Mouse (Mus musculus) intestine, postnatal 0 days (tissue): ENCODE results near the gene Ppip5k1. TPM values are rescaled to one million over a fixed set of nuclear protein-coding genes. Genes with fewer than 3 reads are reported as not detected.

Experiments used
- ATAC-seq: fragments of 200-750 bp; cut with Nextera tagmentation; 2 replicates; pipeline ENCODE4 v1.8.0; 2017; ENCODE audit warnings: mild to moderate bottlenecking, moderate TSS enrichment, moderate library complexity
- H3K27ac ChIP-seq: fragments of 300-500 bp; sonication (generic); 2 replicates; pipeline ENCODE4 v1.5.1; 2014; ENCODE audit warnings: mild to moderate bottlenecking, low read depth, low read length, moderate library complexity
- H3K27me3 ChIP-seq: fragments of 300-500 bp; sonication (generic); replicated peaks from 2 replicates; pipeline ENCODE4 v1.6.1; 2014; ENCODE audit warnings: low read length, mixed read lengths; ENCODE audit not compliant: control insufficient read depth, insufficient read depth
- H3K36me3 ChIP-seq: fragments of 300-500 bp; sonication (generic); 2 replicates; pipeline ENCODE4 v1.6.1; 2014; ENCODE audit warnings: mild to moderate bottlenecking, moderate library complexity; ENCODE audit not compliant: control insufficient read depth, insufficient read depth
- H3K4me1 ChIP-seq: fragments of 300-500 bp; sonication (generic); replicated peaks from 2 replicates; pipeline ENCODE4 v1.6.1; 2014; ENCODE audit warnings: antibody characterized with exemption, low read length, mixed read lengths; ENCODE audit not compliant: control insufficient read depth, insufficient read depth
- H3K4me2 ChIP-seq: fragments of 300-500 bp; sonication (generic); replicated peaks from 2 replicates; pipeline ENCODE4 v1.6.1; 2014; ENCODE audit warnings: low read depth, mild to moderate bottlenecking, moderate library complexity
- H3K4me3 ChIP-seq: fragments of 300-500 bp; sonication (generic); 2 replicates; pipeline ENCODE4 v1.5.1; 2014; ENCODE audit warnings: low read depth, low read length
- H3K9ac ChIP-seq: fragments of 300-500 bp; sonication (generic); 2 replicates; pipeline ENCODE4 v1.6.1; 2014; ENCODE audit warnings: mild to moderate bottlenecking, low read depth, low read length
- H3K9me3 ChIP-seq: fragments of 300-500 bp; sonication (generic); 2 replicates; pipeline ENCODE4 v1.6.1; 2016; ENCODE audit warnings: mixed run types; ENCODE audit not compliant: control insufficient read depth
- CTCF ChIP-seq: sonication (generic); IDR thresholded peaks from 2 replicates; pipeline ENCODE4 v1.5.1; 2016; ENCODE audit warnings: low read depth, mild to moderate bottlenecking, control low read depth, antibody characterized with exemption, moderate library complexity
- whole genome bisulfite sequencing: fragments of 180-500 bp; shearing (Covaris S2); extraction: QIAGEN DNeasy Blood & Tissue Kit; methylation state at CpG from one replicate; pipeline ENCODE4 v1.1.7; 2014; 5-methylcytosine and 5-hydroxymethylcytosine counted together
- polyA plus RNA-seq: library from polyadenylated mRNA; unstranded; fragments of >200 nt; fragmentation: Nextera tagmentation; extraction: Ambion mirVana; gene quantifications from 2 replicates; pipeline ENCODE4 v1.2.1, GENCODE M21; 2015

Ppip5k1 gene
- polyA plus RNA-seq, 1 experiment from 2014 or later = 19.2 TPM

DNA sequence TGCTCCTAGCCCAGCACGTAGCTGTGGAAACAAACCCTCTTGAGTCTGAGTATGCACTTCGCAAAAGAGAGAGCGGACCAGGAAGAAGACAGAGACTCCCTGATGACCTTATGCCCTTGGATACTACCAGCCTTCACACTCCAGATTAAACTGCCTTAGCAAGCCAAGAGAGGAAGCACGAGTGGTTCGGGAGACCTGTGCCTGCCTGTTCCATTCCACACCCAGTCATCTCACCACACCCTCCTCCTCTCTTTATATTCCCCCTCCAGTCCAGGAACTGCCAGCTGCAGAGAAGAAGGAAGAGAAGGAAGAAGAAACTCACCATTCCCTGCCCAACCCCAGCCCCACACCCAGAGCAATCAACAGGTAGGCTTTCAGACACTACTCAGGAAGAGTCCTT is 2.3 kb upstream of the Ppip5k1 start, which contains the start of gene Ckmt1:
TSS of gene Ckmt1 (plus strand) at position 221 of the 400 bp plus-strand sequence.
- no peaks in the 10 kb centered on the region for H3K27me3 ChIP-seq
- H3K27ac ChIP-seq = peak within 1 kb of the TSS; percentile 93
- 19% methylated on average over 5 of the region's 5 CpGs for WGBS
- peak within 1 kb of the TSS; percentile 50 for H3K9ac ChIP-seq
- peak within 1 kb of the TSS; percentile 80 for H3K4me2 ChIP-seq
- peaks cover 5% of the 10 kb centered on the region; the same call in 1 of the 2 replicates for H3K4me1 ChIP-seq
- no peak for TF ChIP-seq CTCF
- peaks cover 6% of the 10 kb centered on the region; the same call in 1 of the 2 replicates for H3K36me3 ChIP-seq
- peak within 1 kb of the TSS; percentile 51 for H3K4me3 ChIP-seq
- no peaks in the 10 kb centered on the region for H3K9me3 ChIP-seq
- peak; percentile 61 for ATAC-seq

GRCm38 (mm10) chr2:121354378-121354777 is 818 bp downstream of the Ppip5k1 start:
- Histone ChIP-seq H3K4me3 (peak overlapping the region; percentile 77), H3K27ac (peak overlapping the region; percentile 42; the same call in 1 of the 2 replicates), H3K4me1 (peaks cover 5% of the 10 kb centered on the region; the same call in 1 of the 2 replicates), H3K27me3 (no peaks in the 10 kb centered on the region), H3K9me3 (no peaks in the 10 kb centered on the region), H3K36me3 (peaks cover 12% of the 10 kb centered on the region; the same call in 1 of the 2 replicates), H3K4me2 (peak overlapping the region; percentile 94), H3K9ac (peak overlapping the region; percentile 48)
- no peak for ATAC-seq
- WGBS = 2% methylated on average over 6 of the region's 6 CpGs
- no peak for TF ChIP-seq CTCF

GRCm38 (mm10) chr2:121353156-121353555 is 2.0 kb downstream of the Ppip5k1 start:
- Histone ChIP-seq H3K4me1 (peaks cover 5% of the 10 kb centered on the region; the same call in 1 of the 2 replicates), H3K27ac (no peak overlapping the region), H3K9ac (no peak overlapping the region), H3K4me3 (no peak overlapping the region), H3K4me2 (peak overlapping the region; percentile 94; the same call in 1 of the 2 replicates), H3K27me3 (no peaks in the 10 kb centered on the region), H3K36me3 (peaks cover 16% of the 10 kb centered on the region; the same call in 1 of the 2 replicates), H3K9me3 (no peaks in the 10 kb centered on the region)
- ATAC-seq = no peak
- no peak for TF ChIP-seq CTCF
- 45% methylated on average over 8 of the region's 8 CpGs for WGBS

GRCm38 (mm10) chr2:121339057-121339456 is 16.1 kb downstream of the Ppip5k1 start:
- H3K9me3 ChIP-seq = no peaks in the 10 kb centered on the region
- ATAC-seq = no peak
- peaks cover 48% of the 10 kb centered on the region for H3K36me3 ChIP-seq

DNA sequence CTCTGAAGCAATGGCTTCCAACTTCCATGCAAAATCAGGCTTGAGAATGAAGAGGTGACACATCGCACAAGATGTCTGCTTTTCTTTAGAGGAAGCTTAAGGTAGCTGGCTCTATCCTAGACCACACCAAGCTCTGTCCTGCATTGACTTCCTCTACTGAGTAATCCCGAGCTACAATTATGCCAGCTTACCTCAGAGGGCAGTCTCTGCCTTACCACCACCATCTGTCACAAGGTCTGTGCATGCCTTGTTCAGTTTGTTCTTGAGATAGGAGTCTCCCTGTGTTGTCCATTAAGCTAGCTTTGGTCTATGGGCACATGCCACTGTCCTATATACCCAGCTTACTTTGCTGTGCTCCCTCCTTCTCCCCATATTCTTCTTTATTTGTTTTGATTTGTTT is 25.7 kb downstream of the Ppip5k1 start:
- Histone ChIP-seq H3K4me1 (no peaks in the 10 kb centered on the region), H3K9ac (no peak overlapping the region), H3K27ac (no peak overlapping the region), H3K36me3 (peaks cover 48% of the 10 kb centered on the region), H3K27me3 (no peaks in the 10 kb centered on the region), H3K9me3 (no peaks in the 10 kb centered on the region), H3K4me2 (no peak overlapping the region), H3K4me3 (no peak overlapping the region)
- 90% methylated on average over 2 of the region's 2 CpGs for WGBS
- no peak for ATAC-seq
- no peak for TF ChIP-seq CTCF

More at GRCm38 (mm10) chr2:121339057-121339456, 16.1 kb downstream of the Ppip5k1 start:
- TF ChIP-seq CTCF = peak; percentile 55
- H3K27ac ChIP-seq = no peak overlapping the region
- H3K9ac ChIP-seq = no peak overlapping the region
- no peak overlapping the region for H3K4me3 ChIP-seq
- no peaks in the 10 kb centered on the region for H3K27me3 ChIP-seq
- H3K4me1 ChIP-seq = no peaks in the 10 kb centered on the region
- H3K4me2 ChIP-seq = no peak overlapping the region

DNA sequence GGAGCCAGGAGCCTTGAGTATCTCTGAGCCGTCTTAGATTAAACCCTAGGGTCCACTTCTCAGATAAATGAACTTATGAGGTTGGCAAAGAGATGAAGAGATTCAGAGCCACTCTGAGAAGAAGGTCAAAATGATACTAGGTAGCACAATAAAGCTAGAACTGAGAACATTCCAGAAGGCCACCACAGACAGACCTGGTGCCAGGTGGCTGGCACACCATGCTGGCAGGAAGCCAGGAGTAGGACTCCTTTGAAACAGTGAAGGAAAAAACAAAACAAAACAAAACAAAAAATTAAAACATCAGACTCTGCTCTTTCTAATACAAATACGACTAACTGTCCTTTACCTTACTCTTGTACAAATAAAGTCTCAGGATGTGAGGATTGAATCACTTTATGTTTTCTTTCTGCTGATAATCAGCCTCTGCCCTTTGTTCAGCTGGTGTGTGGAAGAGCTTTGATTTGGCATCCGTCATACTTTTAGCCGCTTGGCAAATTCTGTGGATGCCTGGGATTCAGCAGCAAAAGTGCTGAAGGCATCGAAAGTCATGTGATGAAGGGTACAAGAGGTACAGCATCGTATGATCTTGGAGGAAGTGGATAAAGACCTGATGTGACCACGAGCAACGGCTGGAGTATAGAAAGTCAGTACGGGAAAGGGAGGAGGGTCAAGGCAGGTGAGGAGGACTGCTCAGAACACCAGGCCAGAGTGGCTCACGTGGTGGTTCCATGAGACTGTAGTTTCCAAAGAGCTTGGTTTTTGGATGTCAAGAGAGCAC is 31.3 kb downstream of the Ppip5k1 start:
- H3K36me3 ChIP-seq = peaks cover 51% of the 10 kb centered on the region
- no peak overlapping the region for H3K27ac ChIP-seq
- H3K4me3 ChIP-seq = no peak overlapping the region
- no peaks in the 10 kb centered on the region for H3K27me3 ChIP-seq
- H3K4me2 ChIP-seq = no peak overlapping the region
- no peak for ATAC-seq
- no peaks in the 10 kb centered on the region for H3K9me3 ChIP-seq
- no peak for TF ChIP-seq CTCF
- H3K9ac ChIP-seq = no peak overlapping the region
- WGBS = 82% methylated on average over 10 of the region's 10 CpGs
- H3K4me1 ChIP-seq = no peaks in the 10 kb centered on the region
